Mouse (Mus musculus) spleen, postnatal 36 days (tissue): Measurements from ENCODE around the gene Vps16.

Source experiments
- DNase-seq, 2 experiments: peaks; one replicate each; pipeline ENCODE4 v3.0.0; 2022; ENCODE audit warnings: low spot score in 2 of 2, mixed read lengths in 1 of 2

Vps16 gene

GRCm38 (mm10) chr2:130459576-130459975, 35.4 kb downstream of the Vps16 start:
- DNase-seq, result no peak

- no peak for DNase-seq
Measured at GRCm38 (mm10) chr2:130461287-130462071, 37.3 kb downstream of the Vps16 start.

GRCm38 (mm10) chr2:130466438-130466837, 42.3 kb downstream of the Vps16 start:
- DNase-seq, result no peak

- no peak for DNase-seq
Measured at GRCm38 (mm10) chr2:130469366-130469765, 45.2 kb downstream of the Vps16 start.

- DNase-seq, result peak in 1 of 2 experiments; percentile 11
Measured at GRCm38 (mm10) chr2:130469935-130470334, 45.8 kb downstream of the Vps16 start.

- no peak for DNase-seq
Measured at GRCm38 (mm10) chr2:130472908-130473510, 48.9 kb downstream of the Vps16 start.

GRCm38 (mm10) chr2:130475764-130476163, 51.6 kb downstream of the Vps16 start:
- no peak for DNase-seq

GRCm38 (mm10) chr2:130476666-130477297, 52.6 kb downstream of the Vps16 start:
- DNase-seq, result no peak

GRCm38 (mm10) chr2:130482177-130482576, 58.0 kb downstream of the Vps16 start:
- DNase-seq, result no peak

GRCm38 (mm10) chr2:130482700-130483099, 58.6 kb downstream of the Vps16 start:
- DNase-seq, result no peak

- no peak for DNase-seq
Measured at GRCm38 (mm10) chr2:130484206-130484605, 60.1 kb downstream of the Vps16 start.

GRCm38 (mm10) chr2:130488002-130488401, 63.9 kb downstream of the Vps16 start:
- DNase-seq, result no peak

GRCm38 (mm10) chr2:130488600-130488999, 64.5 kb downstream of the Vps16 start:
- DNase-seq, result no peak

GRCm38 (mm10) chr2:130491162-130491561, 67.0 kb downstream of the Vps16 start:
- no peak for DNase-seq

GRCm38 (mm10) chr2:130491587-130491986, 67.4 kb downstream of the Vps16 start:
- DNase-seq, result peak in 1 of 2 experiments; percentile 24
